Mouse (Mus musculus): Measurements from ENCODE around the gene Lsp1. TPM values are rescaled to one million over a fixed set of nuclear protein-coding genes. Genes with fewer than 3 reads are reported as not detected.
A peak's percentile ranks its signal among the peaks of the same experiment; 100 is the strongest.

Gene Lsp1
- total and polyA plus RNA-seq, 2 experiments from 2014 or later = 5.5 to 7.9 TPM

GRCm38 (mm10) chr7:142480661-142481060 is 20.1 kb downstream of the Lsp1 start:
- Histone ChIP-seq H3K9ac (no peak overlapping the region), H3K36me3 (ENCODE audit: insufficient read depth) (no peaks in the 10 kb centered on the region), H3K4me1 (ENCODE audit: insufficient read depth) (peaks cover 13% of the 10 kb centered on the region; the same call in 1 of the 2 replicates), H3K27ac (ENCODE audit: low read depth, low read length) (no peak overlapping the region), H3K9me3 (ENCODE audit: low read length) (no peaks in the 10 kb centered on the region), H3K27me3 (ENCODE audit: insufficient read depth, low read length) (no peaks in the 10 kb centered on the region), H3K4me3 (ENCODE audit: low read depth, low read length) (no peak overlapping the region), H3K4me2 (ENCODE audit: low read depth) (no peak overlapping the region)
- 91% methylated on average over 3 of the region's 3 CpGs for WGBS
- no peak for TF ChIP-seq CTCF (IDR thresholded peaks at IDR 0.05; ENCODE audit: low read depth)
- DNase-seq = no peak
- ATAC-seq = no peak

GRCm38 (mm10) chr7:142481186-142481567 is 20.6 kb downstream of the Lsp1 start:
- peak; percentile 50 for DNase-seq
- H3K27ac ChIP-seq (ENCODE audit: low read depth, low read length) = peak overlapping the region; percentile 59
- peaks cover 13% of the 10 kb centered on the region; the same call in 1 of the 2 replicates for H3K4me1 ChIP-seq (ENCODE audit: insufficient read depth)
- no peaks in the 10 kb centered on the region for H3K27me3 ChIP-seq (ENCODE audit: insufficient read depth, low read length)
- TF ChIP-seq CTCF (IDR thresholded peaks at IDR 0.05; ENCODE audit: low read depth) = peak; percentile 63
- H3K4me3 ChIP-seq (ENCODE audit: low read depth, low read length) = peak overlapping the region; percentile 21
- no peaks in the 10 kb centered on the region for H3K36me3 ChIP-seq (ENCODE audit: insufficient read depth)
- H3K4me2 ChIP-seq (ENCODE audit: low read depth) = peak overlapping the region; percentile 61
- H3K9me3 ChIP-seq (ENCODE audit: low read length) = no peaks in the 10 kb centered on the region
- peak overlapping the region; percentile 56 for H3K9ac ChIP-seq
- peak; percentile 17; the same call in 1 of the 2 replicates for ATAC-seq
- WGBS = 17% methylated on average over 5 of the region's 5 CpGs

- Histone ChIP-seq H3K4me3 (ENCODE audit: low read depth, low read length) (peak overlapping the region; percentile 21), H3K9ac (peak overlapping the region; percentile 56), H3K36me3 (ENCODE audit: insufficient read depth) (no peaks in the 10 kb centered on the region), H3K4me2 (ENCODE audit: low read depth) (peak overlapping the region; percentile 61), H3K4me1 (ENCODE audit: insufficient read depth) (peaks cover 13% of the 10 kb centered on the region; the same call in 1 of the 2 replicates), H3K9me3 (ENCODE audit: low read length) (no peaks in the 10 kb centered on the region), H3K27ac (ENCODE audit: low read depth, low read length) (peak overlapping the region; percentile 59), H3K27me3 (ENCODE audit: insufficient read depth, low read length) (no peaks in the 10 kb centered on the region)
- ATAC-seq (peak; percentile 76), DNase-seq (peak; percentile 63)
- no peak for TF ChIP-seq CTCF (IDR thresholded peaks at IDR 0.05; ENCODE audit: low read depth)
- WGBS = 5% methylated on average over 22 of the region's 22 CpGs
Observed at GRCm38 (mm10) chr7:142481568-142482255, 21.1 kb downstream of the Lsp1 start.

GRCm38 (mm10) chr7:142482256-142482609 is 21.6 kb downstream of the Lsp1 start:
- peak overlapping the region; percentile 61 for H3K4me2 ChIP-seq (ENCODE audit: low read depth)
- H3K9ac ChIP-seq = peak overlapping the region; percentile 56
- peak; percentile 55 for DNase-seq
- WGBS = 25% methylated on average over 6 of the region's 6 CpGs
- no peak overlapping the region for H3K4me3 ChIP-seq (ENCODE audit: low read depth, low read length)
- H3K4me1 ChIP-seq (ENCODE audit: insufficient read depth) = peaks cover 13% of the 10 kb centered on the region; the same call in 1 of the 2 replicates
- H3K36me3 ChIP-seq (ENCODE audit: insufficient read depth) = no peaks in the 10 kb centered on the region
- ATAC-seq = peak; percentile 56
- no peaks in the 10 kb centered on the region for H3K27me3 ChIP-seq (ENCODE audit: insufficient read depth, low read length)
- TF ChIP-seq CTCF (IDR thresholded peaks at IDR 0.05; ENCODE audit: low read depth) = no peak
- no peaks in the 10 kb centered on the region for H3K9me3 ChIP-seq (ENCODE audit: low read length)
- H3K27ac ChIP-seq (ENCODE audit: low read depth, low read length) = peak overlapping the region; percentile 59; the same call in 1 of the 2 replicates

GRCm38 (mm10) chr7:142483136-142483535 is 22.5 kb downstream of the Lsp1 start:
- Histone ChIP-seq H3K4me1 (ENCODE audit: insufficient read depth) (peaks cover 13% of the 10 kb centered on the region; the same call in 1 of the 2 replicates), H3K4me3 (ENCODE audit: low read depth, low read length) (no peak overlapping the region), H3K27ac (ENCODE audit: low read depth, low read length) (no peak overlapping the region), H3K27me3 (ENCODE audit: insufficient read depth, low read length) (no peaks in the 10 kb centered on the region), H3K36me3 (ENCODE audit: insufficient read depth) (no peaks in the 10 kb centered on the region), H3K9ac (no peak overlapping the region), H3K4me2 (ENCODE audit: low read depth) (no peak overlapping the region), H3K9me3 (ENCODE audit: low read length) (no peaks in the 10 kb centered on the region)
- no peak for ATAC-seq
- no peak for TF ChIP-seq CTCF (IDR thresholded peaks at IDR 0.05; ENCODE audit: low read depth)
- WGBS = 52% methylated on average over 11 of the region's 11 CpGs
- no peak for DNase-seq

GRCm38 (mm10) chr7:142484780-142485179 is 24.2 kb downstream of the Lsp1 start:
- ATAC-seq = no peak
- 87% methylated on average over 12 of the region's 12 CpGs for WGBS
- no peak overlapping the region for H3K4me2 ChIP-seq (ENCODE audit: low read depth)
- no peak overlapping the region for H3K4me3 ChIP-seq (ENCODE audit: low read depth, low read length)
- peaks cover 13% of the 10 kb centered on the region; the same call in 1 of the 2 replicates for H3K4me1 ChIP-seq (ENCODE audit: insufficient read depth)
- DNase-seq = no peak
- H3K36me3 ChIP-seq (ENCODE audit: insufficient read depth) = no peaks in the 10 kb centered on the region
- no peak overlapping the region for H3K27ac ChIP-seq (ENCODE audit: low read depth, low read length)
- H3K9ac ChIP-seq = no peak overlapping the region
- H3K9me3 ChIP-seq (ENCODE audit: low read length) = no peaks in the 10 kb centered on the region
- H3K27me3 ChIP-seq (ENCODE audit: insufficient read depth, low read length) = no peaks in the 10 kb centered on the region
- no peak for TF ChIP-seq CTCF (IDR thresholded peaks at IDR 0.05; ENCODE audit: low read depth)

GRCm38 (mm10) chr7:142486751-142487162 is 26.1 kb downstream of the Lsp1 start:
- H3K9ac ChIP-seq = no peak overlapping the region
- ATAC-seq = no peak
- TF ChIP-seq CTCF (IDR thresholded peaks at IDR 0.05; ENCODE audit: low read depth) = no peak

More at GRCm38 (mm10) chr7:142486751-142487162, 26.1 kb downstream of the Lsp1 start:
- Histone ChIP-seq H3K27me3 (ENCODE audit: insufficient read depth, low read length) (no peaks in the 10 kb centered on the region), H3K9me3 (ENCODE audit: low read length) (no peaks in the 10 kb centered on the region), H3K4me1 (ENCODE audit: insufficient read depth) (peaks cover 6% of the 10 kb centered on the region; the same call in 1 of the 2 replicates), H3K4me3 (ENCODE audit: low read depth, low read length) (no peak overlapping the region), H3K36me3 (ENCODE audit: insufficient read depth) (no peaks in the 10 kb centered on the region), H3K4me2 (ENCODE audit: low read depth) (no peak overlapping the region), H3K27ac (ENCODE audit: low read depth, low read length) (no peak overlapping the region)
- 72% methylated on average over 8 of the region's 8 CpGs for WGBS
- DNase-seq = no peak
